Mouse (Mus musculus) layer of hippocampus, adult 11-12 months (tissue): ENCODE results near the gene Fgd3.

Experiments
- DNase-seq: peaks from one replicate; pipeline ENCODE4 v3.0.0; 2022; ENCODE audit warnings: low spot score

Gene Fgd3

GRCm38 (mm10) chr13:49215128-49215503 lies 105.0 kb downstream of the Fgd3 start:
- DNase-seq, result no peak

GRCm38 (mm10) chr13:49214454-49214853 lies 105.7 kb downstream of the Fgd3 start:
- no peak for DNase-seq

GRCm38 (mm10) chr13:49213531-49213932 lies 106.6 kb downstream of the Fgd3 start:
- DNase-seq, result no peak

GRCm38 (mm10) chr13:49212711-49213500 lies 107.2 kb downstream of the Fgd3 start:
- DNase-seq, result no peak
